Mouse (Mus musculus): ENCODE measurements around the gene Gm20937. TPM values are rescaled to one million over a fixed set of nuclear protein-coding genes. Genes with fewer than 3 reads are reported as not detected.

The Gm20937 gene
- polyA plus RNA-seq (2012; rRNA removed): not detected in 2 replicates

DNA sequence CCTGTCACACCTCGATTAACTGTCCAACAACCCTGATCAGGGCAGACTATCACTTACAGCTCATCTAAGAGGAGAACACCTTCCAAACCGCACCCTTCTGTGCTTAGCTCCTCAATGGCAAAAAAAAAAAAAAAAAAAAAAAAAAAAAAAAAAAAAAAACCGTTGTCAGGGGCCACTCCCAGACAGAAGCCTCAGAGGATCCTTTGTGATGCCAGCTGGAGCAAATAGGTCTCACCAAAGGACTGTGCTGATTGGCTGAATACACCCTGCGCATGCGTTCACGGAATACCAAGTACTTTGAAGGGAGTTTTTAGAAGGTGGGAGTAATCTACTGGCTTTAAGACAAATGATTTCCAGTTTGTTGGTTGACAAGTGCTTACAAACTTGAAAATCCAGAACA, at the start of gene Gm20937:
TSS of gene Gm20937 (minus strand) at position 101 of the 400 bp plus-strand sequence.

Other genes starting within 250 kb of the Gm20937 start
- not detected in 2 replicates for gene Gm20816, start 243.1 kb upstream of the Gm20937 start, polyA plus RNA-seq (2012; rRNA removed)